Mouse (Mus musculus) heart, embryonic 16.5 days (tissue): ENCODE measurements around the gene Fezf1. TPM values are rescaled to one million over a fixed set of nuclear protein-coding genes. Genes with fewer than 3 reads are reported as not detected.
A peak's percentile ranks its signal among the peaks of the same experiment; 100 is the strongest.

Source experiments
- ATAC-seq: fragments of 200-750 bp; cut with Nextera tagmentation; replicated peaks from 2 replicates; pipeline ENCODE4 v1.8.0; 2017; ENCODE audit warnings: moderate number of reproducible peaks; ENCODE audit not compliant: insufficient read depth, low FRiP score; ENCODE audit errors: extremely low read depth
- H3K27ac ChIP-seq: fragments of 300-500 bp; sonication (generic); 2 replicates; pipeline ENCODE4 v1.5.1; 2014; ENCODE audit warnings: mild to moderate bottlenecking, low read length, control low read depth, moderate library complexity
- H3K27me3 ChIP-seq: fragments of 300-500 bp; sonication (generic); 2 replicates; pipeline ENCODE4 v1.6.1; 2014; ENCODE audit warnings: low read length, mixed read lengths; ENCODE audit not compliant: control insufficient read depth, insufficient read depth
- H3K36me3 ChIP-seq: fragments of 300-500 bp; sonication (generic); 2 replicates; pipeline ENCODE4 v1.6.1; 2014; ENCODE audit not compliant: control insufficient read depth, insufficient read depth
- H3K4me1 ChIP-seq: fragments of 300-500 bp; sonication (generic); 2 replicates; pipeline ENCODE4 v1.6.1; 2014; ENCODE audit warnings: low read length, mixed read lengths; ENCODE audit not compliant: control insufficient read depth, insufficient read depth
- H3K4me2 ChIP-seq: fragments of 300-500 bp; sonication (generic); 2 replicates; pipeline ENCODE4 v1.6.1; 2014; ENCODE audit warnings: low read depth, mild to moderate bottlenecking, control low read depth, low read length
- H3K4me3 ChIP-seq: fragments of 300-500 bp; sonication (generic); 2 replicates; pipeline ENCODE4 v1.5.1; 2014; ENCODE audit warnings: mild to moderate bottlenecking, control low read depth, low read length
- H3K9ac ChIP-seq: fragments of 300-500 bp; sonication (generic); 2 replicates; pipeline ENCODE4 v1.6.1; 2014; ENCODE audit warnings: low read length, control low read depth
- H3K9me3 ChIP-seq: fragments of 300-500 bp; sonication (generic); replicated peaks from 2 replicates; pipeline ENCODE4 v1.6.1; 2016; ENCODE audit warnings: low read length; ENCODE audit not compliant: control insufficient read depth
- WGBS: fragments of 180-500 bp; shearing (Covaris S2); extraction: QIAGEN DNeasy Blood & Tissue Kit; methylation state at CpG from one replicate; pipeline ENCODE4 v1.1.7; 2014; 5-methylcytosine and 5-hydroxymethylcytosine counted together
- polyA plus RNA-seq: library from polyadenylated mRNA; unstranded; fragments of >200 nt; fragmentation: Nextera tagmentation; extraction: Ambion mirVana; gene quantifications from 2 replicates; pipeline ENCODE4 v1.2.1, GENCODE M21; 2015

Gene Fezf1
- polyA plus RNA-seq, 1 experiment from 2014 or later, result not detected

DNA sequence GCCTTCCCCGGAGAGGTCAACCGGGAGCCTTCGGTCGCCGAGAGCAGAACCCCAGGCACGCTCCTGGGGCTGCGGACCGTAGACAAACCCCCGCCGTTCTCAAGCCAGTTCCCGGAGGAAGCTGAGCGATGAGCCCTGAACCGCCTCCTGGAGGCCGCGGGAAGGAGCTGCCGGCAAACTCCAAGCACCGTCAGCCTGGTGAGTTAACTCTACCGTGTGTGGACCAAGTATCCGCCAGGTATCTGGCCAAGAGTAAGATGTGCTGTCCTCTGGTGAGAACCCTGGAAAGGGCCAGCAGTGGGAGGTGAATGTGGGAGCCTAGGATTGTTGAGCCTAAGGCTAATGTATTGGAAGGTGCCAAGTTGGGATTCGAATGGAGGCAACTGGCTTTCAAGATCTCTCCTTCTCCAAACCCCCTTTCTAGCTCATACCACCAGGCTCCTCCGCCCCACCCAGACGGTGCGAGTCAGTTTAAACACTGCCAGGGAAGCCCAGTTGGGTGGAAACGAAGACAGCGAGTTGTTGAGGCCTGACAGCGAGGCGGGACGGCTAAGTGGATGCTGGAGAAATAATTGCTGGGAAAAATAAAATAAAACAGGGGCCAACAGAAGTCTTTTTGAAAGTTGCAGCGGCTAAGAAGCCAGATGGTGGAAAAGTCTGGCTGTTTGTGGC lies 1.6 kb upstream of the Fezf1 start:
- peaks cover 83% of the 10 kb centered on the region for H3K27me3 ChIP-seq
- H3K9ac ChIP-seq, result no peak overlapping the region
- H3K36me3 ChIP-seq, result no peaks in the 10 kb centered on the region
- H3K4me3 ChIP-seq, result peak overlapping the region; percentile 52
- H3K9me3 ChIP-seq, result no peaks in the 10 kb centered on the region
- WGBS, result 1% methylated on average over 29 of the region's 29 CpGs
- ATAC-seq, result no peak
- peak overlapping the region; percentile 69 for H3K4me2 ChIP-seq
- H3K4me1 ChIP-seq, result peaks cover 12% of the 10 kb centered on the region
- H3K27ac ChIP-seq, result no peak overlapping the region

- H3K27me3 ChIP-seq, result peaks cover 84% of the 10 kb centered on the region
- H3K36me3 ChIP-seq, result no peaks in the 10 kb centered on the region
- H3K4me2 ChIP-seq, result peak overlapping the region; percentile 69
- peak overlapping the region; percentile 52 for H3K4me3 ChIP-seq
- H3K27ac ChIP-seq, result no peak overlapping the region
- peaks cover 12% of the 10 kb centered on the region for H3K4me1 ChIP-seq
- 1% methylated on average over 24 of the region's 24 CpGs for WGBS
- H3K9me3 ChIP-seq, result no peaks in the 10 kb centered on the region
- H3K9ac ChIP-seq, result no peak overlapping the region
- no peak for ATAC-seq
Measured at GRCm38 (mm10) chr6:23249053-23249401, 865 bp upstream of the Fezf1 start.

DNA sequence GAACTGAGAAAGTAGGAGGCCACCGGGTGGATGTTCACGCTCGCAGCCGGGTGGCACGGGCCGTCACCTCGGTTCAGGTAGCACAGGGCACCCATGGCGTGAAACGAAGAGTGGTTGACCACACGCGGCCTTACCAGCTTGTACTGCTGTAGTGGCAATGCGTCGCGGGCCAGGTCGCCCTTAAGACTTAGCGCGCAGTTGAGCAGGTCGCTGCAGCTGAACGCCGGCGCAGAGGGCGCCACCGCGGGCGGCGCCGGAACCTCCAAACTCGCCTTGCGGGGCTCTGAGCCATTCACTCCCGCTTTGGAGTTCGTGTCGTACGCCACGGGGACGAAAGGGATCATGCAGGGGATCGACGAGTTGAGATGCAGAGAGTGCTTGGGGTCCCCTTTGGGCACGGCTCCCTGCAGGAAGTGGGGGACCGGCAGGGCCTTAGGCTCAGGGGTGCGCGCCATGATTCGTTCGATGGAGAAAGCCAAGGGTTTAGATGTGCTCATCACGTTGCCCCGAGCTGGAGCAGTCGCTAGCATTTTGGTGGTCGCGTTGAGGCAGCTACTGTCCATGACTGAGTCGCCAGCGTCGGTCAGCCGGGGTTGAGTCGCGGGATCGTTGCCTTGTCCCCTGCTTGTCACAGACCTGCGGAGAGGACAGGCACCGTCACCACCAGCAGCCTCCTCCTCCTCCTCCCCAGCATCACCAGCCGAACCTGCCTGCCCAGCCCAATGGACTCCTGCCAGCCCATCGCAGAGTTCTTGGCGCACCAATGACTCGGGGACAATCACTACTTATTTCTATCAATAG lies 450 bp downstream of the Fezf1 start:
- Histone ChIP-seq H3K9me3 (no peaks in the 10 kb centered on the region), H3K36me3 (no peaks in the 10 kb centered on the region), H3K9ac (no peak overlapping the region), H3K4me3 (peak overlapping the region; percentile 18; the same call in 1 of the 2 replicates), H3K27me3 (peaks cover 81% of the 10 kb centered on the region), H3K4me2 (peak overlapping the region; percentile 45), H3K4me1 (peaks cover 12% of the 10 kb centered on the region), H3K27ac (no peak overlapping the region)
- under 1% methylated on average over 61 of the region's 61 CpGs for WGBS
- ATAC-seq, result no peak

DNA sequence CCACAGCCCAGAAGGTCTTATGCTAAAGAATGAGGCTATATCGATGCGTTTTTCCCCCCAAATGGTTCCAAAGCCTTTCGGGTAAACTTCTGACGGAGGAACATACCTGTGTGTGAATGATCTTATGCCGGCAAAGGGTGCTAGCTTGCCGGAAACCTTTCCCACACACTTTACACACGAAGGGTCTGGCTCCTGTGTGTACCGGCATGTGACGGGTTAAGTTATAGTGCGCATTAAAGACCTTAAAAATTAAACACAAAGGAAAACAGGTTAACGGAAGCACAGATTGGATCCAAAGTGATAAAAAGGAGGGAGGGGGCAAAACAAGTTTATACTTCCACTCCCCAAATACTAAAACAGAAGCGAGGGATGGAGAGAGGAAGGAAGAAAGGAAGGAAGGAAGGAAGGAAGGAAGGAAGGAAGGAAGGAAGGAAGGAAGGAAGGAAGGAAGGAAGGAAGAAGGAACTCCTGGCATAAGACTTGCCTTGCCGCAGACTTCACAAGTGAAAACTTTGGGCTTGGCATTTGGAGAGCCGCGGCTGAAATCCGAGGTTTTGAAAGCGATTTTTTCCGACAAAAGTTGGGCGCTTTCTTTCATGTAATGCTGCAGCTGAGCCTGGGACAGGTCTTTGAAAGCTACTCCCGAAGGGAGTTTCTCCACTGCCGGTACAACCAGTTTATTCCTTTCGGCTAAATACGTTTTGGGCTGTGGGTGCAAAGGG lies 1.2 kb downstream of the Fezf1 start:
- H3K4me1 ChIP-seq, result peaks cover 12% of the 10 kb centered on the region
- WGBS, result 2% methylated on average over 23 of the region's 23 CpGs
- H3K4me3 ChIP-seq, result 0 out of 2 replicates have a peak overlapping the region, but pooled peaks have one; percentile 18
- no peaks in the 10 kb centered on the region for H3K36me3 ChIP-seq
- no peak for ATAC-seq
- no peak overlapping the region for H3K27ac ChIP-seq
- H3K4me2 ChIP-seq, result no peak overlapping the region; the same call in 1 of the 2 replicates
- H3K9me3 ChIP-seq, result no peaks in the 10 kb centered on the region
- peaks cover 81% of the 10 kb centered on the region for H3K27me3 ChIP-seq
- H3K9ac ChIP-seq, result no peak overlapping the region

GRCm38 (mm10) chr6:23246061-23246789 lies 1.9 kb downstream of the Fezf1 start:
- Histone ChIP-seq H3K27me3 (peaks cover 79% of the 10 kb centered on the region), H3K36me3 (no peaks in the 10 kb centered on the region), H3K9me3 (no peaks in the 10 kb centered on the region), H3K4me1 (peaks cover 12% of the 10 kb centered on the region), H3K4me2 (no peak overlapping the region), H3K9ac (no peak overlapping the region), H3K27ac (no peak overlapping the region), H3K4me3 (no peak overlapping the region)
- WGBS, result 5% methylated on average over 17 of the region's 17 CpGs
- ATAC-seq, result no peak

- ATAC-seq, result no peak
- Histone ChIP-seq H3K27me3 (peaks cover 77% of the 10 kb centered on the region), H3K4me1 (peaks cover 12% of the 10 kb centered on the region), H3K36me3 (no peaks in the 10 kb centered on the region), H3K9ac (no peak overlapping the region), H3K4me3 (no peak overlapping the region), H3K4me2 (no peak overlapping the region), H3K27ac (no peak overlapping the region), H3K9me3 (no peaks in the 10 kb centered on the region)
- WGBS, result 2% methylated on average over 22 of the region's 23 CpGs
Measured at GRCm38 (mm10) chr6:23245545-23246011, 2.6 kb downstream of the Fezf1 start.

GRCm38 (mm10) chr6:23245121-23245520 lies 3.0 kb downstream of the Fezf1 start:
- Histone ChIP-seq H3K9ac (no peak overlapping the region), H3K4me2 (no peak overlapping the region), H3K9me3 (no peaks in the 10 kb centered on the region), H3K27ac (no peak overlapping the region), H3K36me3 (no peaks in the 10 kb centered on the region), H3K4me3 (no peak overlapping the region), H3K27me3 (peaks cover 72% of the 10 kb centered on the region), H3K4me1 (peaks cover 12% of the 10 kb centered on the region)
- WGBS, result 20% methylated on average over 9 of the region's 9 CpGs
- ATAC-seq, result no peak

DNA sequence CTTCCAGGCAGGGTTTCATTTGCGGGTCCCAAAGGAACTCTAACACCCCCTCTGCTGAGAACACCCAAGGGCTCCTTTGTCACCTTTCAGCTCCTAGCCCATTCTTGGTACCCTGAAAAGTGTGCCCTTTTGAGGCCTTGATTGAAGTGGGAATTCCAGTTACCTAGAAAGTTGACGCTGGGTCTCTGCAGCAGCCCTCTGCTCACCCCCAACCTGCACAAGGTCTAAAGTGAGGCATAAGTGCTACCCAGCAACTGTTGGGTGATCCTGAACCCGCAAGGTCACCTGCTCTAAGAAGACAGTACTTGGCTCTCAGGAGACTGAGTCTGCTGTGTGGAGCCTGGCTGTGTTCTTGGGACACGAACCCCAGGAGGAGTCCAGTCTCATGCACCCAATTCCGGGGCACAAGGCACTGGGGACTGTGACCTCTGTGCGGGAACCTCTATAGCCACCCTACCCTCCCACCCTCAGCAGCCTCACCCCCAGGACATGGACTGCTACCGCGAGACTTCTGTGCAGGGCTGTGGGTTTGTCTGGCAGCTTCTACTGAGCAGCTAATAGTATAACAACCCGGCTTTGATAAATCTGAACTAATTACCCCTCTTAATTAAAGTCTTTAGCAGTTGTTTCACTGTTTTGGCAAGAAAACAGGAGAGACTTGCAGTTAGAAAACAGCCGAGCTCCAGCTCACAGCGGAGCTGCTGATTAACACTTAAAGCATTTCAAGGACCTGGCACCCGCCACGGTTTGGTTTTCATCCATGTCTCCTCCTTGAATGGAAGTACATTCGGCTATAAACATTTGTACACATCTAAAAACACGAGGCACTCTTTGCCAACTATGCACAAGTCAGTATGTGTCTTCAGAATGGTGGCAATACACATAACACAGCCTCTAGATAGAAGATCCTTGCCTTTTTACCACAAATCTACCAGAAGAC lies 4.1 kb downstream of the Fezf1 start:
- no peak for ATAC-seq
- Histone ChIP-seq H3K4me2 (no peak overlapping the region), H3K27ac (no peak overlapping the region), H3K27me3 (peaks cover 62% of the 10 kb centered on the region), H3K4me1 (peaks cover 9% of the 10 kb centered on the region), H3K36me3 (no peaks in the 10 kb centered on the region), H3K9me3 (no peaks in the 10 kb centered on the region), H3K9ac (no peak overlapping the region), H3K4me3 (no peak overlapping the region)
- WGBS, result 4% methylated on average over 15 of the region's 15 CpGs
